Mouse (Mus musculus) stomach, postnatal 0 days (tissue): ENCODE measurements around the gene Extl2. TPM values are rescaled to one million over a fixed set of nuclear protein-coding genes. Genes with fewer than 3 reads are reported as not detected.

ENCODE experiments used
- ATAC-seq: fragments of 200-750 bp; cut with Nextera tagmentation; 2 replicates; pipeline ENCODE4 v1.8.0; 2017; ENCODE audit not compliant: low FRiP score, low TSS enrichment
- DNase-seq: peaks from one replicate; pipeline ENCODE4 v3.0.0-alpha.2; 2016; ENCODE audit warnings: low spot score
- H3K27ac ChIP-seq: fragments of 300-500 bp; sonication (generic); replicated peaks from 2 replicates; pipeline ENCODE4 v1.5.1; 2014; ENCODE audit warnings: mild to moderate bottlenecking, control low read depth
- H3K27me3 ChIP-seq: fragments of 300-500 bp; sonication (generic); 2 replicates; pipeline ENCODE4 v1.6.1; 2014; ENCODE audit warnings: low read length; ENCODE audit not compliant: control insufficient read depth, insufficient read depth
- H3K36me3 ChIP-seq: fragments of 300-500 bp; sonication (generic); 2 replicates; pipeline ENCODE4 v1.6.1; 2014; ENCODE audit warnings: low read length, mixed read lengths; ENCODE audit not compliant: control insufficient read depth, insufficient read depth
- H3K4me1 ChIP-seq: fragments of 300-500 bp; sonication (generic); replicated peaks from 2 replicates; pipeline ENCODE4 v1.6.1; 2014; ENCODE audit warnings: antibody characterized with exemption; ENCODE audit not compliant: control insufficient read depth, insufficient read depth
- H3K4me2 ChIP-seq: fragments of 300-500 bp; sonication (generic); replicated peaks from 2 replicates; pipeline ENCODE4 v1.6.1; 2014; ENCODE audit warnings: low read depth, mild to moderate bottlenecking, control low read depth, moderate library complexity
- H3K4me3 ChIP-seq: fragments of 300-500 bp; sonication (generic); 2 replicates; pipeline ENCODE4 v1.5.1; 2014; ENCODE audit warnings: low read depth, low read length, control low read depth
- H3K9ac ChIP-seq: fragments of 300-500 bp; sonication (generic); 2 replicates; pipeline ENCODE4 v1.6.1; 2014; ENCODE audit warnings: mild to moderate bottlenecking, low read length, control low read depth, mixed read lengths
- H3K9me3 ChIP-seq: fragments of 300-500 bp; sonication (generic); 2 replicates; pipeline ENCODE4 v1.6.1; 2016; ENCODE audit warnings: low read length; ENCODE audit not compliant: control insufficient read depth
- CTCF ChIP-seq: IDR thresholded peaks from 2 replicates; pipeline ENCODE4 v1.5.1; 2016; ENCODE audit warnings: antibody characterized with exemption, low read depth, mild to moderate bottlenecking, moderate library complexity
- EP300 ChIP-seq: optimal IDR thresholded peaks from 2 replicates; pipeline ENCODE3; 2016; ENCODE audit warnings: antibody characterized with exemption
- WGBS: fragments of 180-500 bp; shearing (Covaris S2); extraction: QIAGEN DNeasy Blood & Tissue Kit; methylation state at CpG from one replicate; pipeline ENCODE4 v1.1.7; 2014; 5-methylcytosine and 5-hydroxymethylcytosine counted together
- polyA plus RNA-seq: library from polyadenylated mRNA; unstranded; fragments of >200 nt; fragmentation: Nextera tagmentation; extraction: Ambion mirVana; gene quantifications from 2 replicates; pipeline ENCODE4 v1.2.1, GENCODE M21; 2015

Gene Extl2
- polyA plus RNA-seq, 1 experiment from 2014 or later, result 14.1 TPM

GRCm38 (mm10) chr3:115968745-115969530, 38.3 kb upstream of the Extl2 start:
- no peaks in the 10 kb centered on the region for H3K9me3 ChIP-seq
- H3K27ac ChIP-seq, result no peak overlapping the region
- no peak for ATAC-seq
- H3K36me3 ChIP-seq, result peaks cover 4% of the 10 kb centered on the region; the same call in 1 of the 2 replicates
- H3K27me3 ChIP-seq, result no peaks in the 10 kb centered on the region
- H3K4me3 ChIP-seq, result no peak overlapping the region
- 80% methylated on average over 10 of the region's 10 CpGs for WGBS
- no peak overlapping the region for H3K9ac ChIP-seq
- DNase-seq, result no peak
- H3K4me2 ChIP-seq, result no peak overlapping the region
- TF ChIP-seq CTCF (no peak), EP300 (no peak)
- no peaks in the 10 kb centered on the region for H3K4me1 ChIP-seq

GRCm38 (mm10) chr3:115971045-115971785, 36.0 kb upstream of the Extl2 start:
- Histone ChIP-seq H3K9me3 (no peaks in the 10 kb centered on the region), H3K4me3 (no peak overlapping the region), H3K4me1 (no peaks in the 10 kb centered on the region), H3K9ac (no peak overlapping the region), H3K27me3 (no peaks in the 10 kb centered on the region), H3K27ac (no peak overlapping the region), H3K36me3 (peaks cover 13% of the 10 kb centered on the region; the same call in 1 of the 2 replicates), H3K4me2 (no peak overlapping the region)
- no peak for DNase-seq
- ATAC-seq, result no peak
- no peak for TF ChIP-seq EP300
- TF ChIP-seq CTCF, result no peak
- 90% methylated on average over 20 of the region's 20 CpGs for WGBS

- 85% methylated on average over 14 of the region's 14 CpGs for WGBS
- H3K27ac ChIP-seq, result no peak overlapping the region
- H3K27me3 ChIP-seq, result no peaks in the 10 kb centered on the region
- TF ChIP-seq CTCF (no peak), EP300 (no peak)
- H3K9me3 ChIP-seq, result no peaks in the 10 kb centered on the region
- peaks cover 16% of the 10 kb centered on the region; the same call in 1 of the 2 replicates for H3K36me3 ChIP-seq
- no peak overlapping the region for H3K4me2 ChIP-seq
- DNase-seq, result no peak
- H3K9ac ChIP-seq, result no peak overlapping the region
- no peak for ATAC-seq
- no peak overlapping the region for H3K4me3 ChIP-seq
- no peaks in the 10 kb centered on the region for H3K4me1 ChIP-seq
Observed at GRCm38 (mm10) chr3:115971891-115972646, 35.2 kb upstream of the Extl2 start.

GRCm38 (mm10) chr3:115974228-115974627, 33.0 kb upstream of the Extl2 start:
- Histone ChIP-seq H3K36me3 (peaks cover 18% of the 10 kb centered on the region; the same call in 1 of the 2 replicates), H3K27me3 (no peaks in the 10 kb centered on the region), H3K9me3 (no peaks in the 10 kb centered on the region), H3K27ac (no peak overlapping the region), H3K9ac (no peak overlapping the region), H3K4me2 (no peak overlapping the region), H3K4me3 (no peak overlapping the region), H3K4me1 (no peaks in the 10 kb centered on the region)
- ATAC-seq, result no peak
- TF ChIP-seq EP300 (no peak), CTCF (no peak)
- 88% methylated on average over 6 of the region's 6 CpGs for WGBS
- no peak for DNase-seq

DNA sequence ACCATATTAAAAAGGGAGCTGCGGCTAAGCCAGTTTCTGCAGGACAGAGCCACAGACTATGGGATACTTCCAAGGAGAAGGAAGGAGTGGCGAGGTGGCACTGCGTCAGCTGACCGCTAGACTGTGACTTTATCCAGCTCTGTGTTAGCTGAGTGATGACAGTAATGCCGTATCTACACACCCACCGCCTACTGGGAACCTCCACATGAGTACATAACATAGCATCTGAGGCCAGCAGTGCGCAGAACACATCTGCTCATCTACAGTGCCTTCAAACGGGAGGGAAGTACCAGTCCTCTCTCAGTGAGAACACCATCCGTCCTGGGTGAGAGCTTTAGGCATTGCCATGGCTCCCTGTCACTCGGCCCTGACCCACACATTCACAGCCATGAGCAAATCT, 32.3 kb upstream of the Extl2 start:
- peaks cover 22% of the 10 kb centered on the region; the same call in 1 of the 2 replicates for H3K36me3 ChIP-seq
- no peak overlapping the region for H3K27ac ChIP-seq
- ATAC-seq (no peak), DNase-seq (no peak)
- no peaks in the 10 kb centered on the region for H3K4me1 ChIP-seq
- TF ChIP-seq EP300, result no peak
- no peak for TF ChIP-seq CTCF
- no peaks in the 10 kb centered on the region for H3K27me3 ChIP-seq
- no peaks in the 10 kb centered on the region for H3K9me3 ChIP-seq
- 95% methylated on average over 10 of the region's 10 CpGs for WGBS
- H3K4me3 ChIP-seq, result no peak overlapping the region
- H3K9ac ChIP-seq, result no peak overlapping the region
- H3K4me2 ChIP-seq, result no peak overlapping the region
